Mouse (Mus musculus): ENCODE data around the gene Kctd11. TPM values are rescaled to one million over a fixed set of nuclear protein-coding genes. Genes with fewer than 3 reads are reported as not detected.
A peak's percentile ranks its signal among the peaks of the same experiment; 100 is the strongest.

Gene Kctd11
- polyA plus RNA-seq, 1 experiment, result 19.1 TPM

- peak within 1 kb of the TSS; percentile 88 for H3K4me3 ChIP-seq (replicated peaks; ENCODE audit: extremely low read depth, low read depth, low read length)
- WGBS, result 1% methylated on average over 61 of the region's 61 CpGs
- TF ChIP-seq POLR2A (IDR thresholded peaks at IDR 0.05; ENCODE audit: borderline replicate concordance, extremely low read depth, low read depth, low read length), result peak; percentile 50; the same call in 1 of the 2 replicates
- no peak for TF ChIP-seq CTCF (IDR thresholded peaks at IDR 0.05; ENCODE audit: insufficient read depth, low read length)
- peak; percentile 92 for DNase-seq
- H3K4me1 ChIP-seq (ENCODE audit: control insufficient read depth, insufficient read depth, low read length), result peaks cover 18% of the 10 kb centered on the region
Measured at GRCm38 (mm10) chr11:69913554-69914371, 32.6 kb upstream of the Kctd11 start, which contains the start of gene Gps2. Gene Gps2, plus strand, starts transcription at chr11:69913888.

GRCm38 (mm10) chr11:69912716-69913530 is 31.7 kb upstream of the Kctd11 start:
- Histone ChIP-seq H3K4me3 (replicated peaks; ENCODE audit: extremely low read depth, low read depth, low read length) (peak overlapping the region; percentile 76), H3K4me1 (ENCODE audit: control insufficient read depth, insufficient read depth, low read length) (peaks cover 18% of the 10 kb centered on the region)
- DNase-seq, result peak; percentile 63
- peak; percentile 31; the same call in 1 of the 2 replicates for TF ChIP-seq POLR2A (IDR thresholded peaks at IDR 0.05; ENCODE audit: borderline replicate concordance, extremely low read depth, low read depth, low read length)
- TF ChIP-seq CTCF (IDR thresholded peaks at IDR 0.05; ENCODE audit: insufficient read depth, low read length), result no peak
- 52% methylated on average over 15 of the region's 15 CpGs for WGBS

- no peak overlapping the region for H3K4me3 ChIP-seq (replicated peaks; ENCODE audit: extremely low read depth, low read depth, low read length)
- H3K4me1 ChIP-seq (ENCODE audit: control insufficient read depth, insufficient read depth, low read length), result peaks cover 18% of the 10 kb centered on the region
- TF ChIP-seq CTCF (IDR thresholded peaks at IDR 0.05; ENCODE audit: insufficient read depth, low read length) (no peak), POLR2A (IDR thresholded peaks at IDR 0.05; ENCODE audit: borderline replicate concordance, extremely low read depth, low read depth, low read length) (no peak)
- no peak for DNase-seq
- WGBS, result 83% methylated on average over 6 of the region's 6 CpGs
Measured at GRCm38 (mm10) chr11:69911701-69912100, 30.5 kb upstream of the Kctd11 start.

GRCm38 (mm10) chr11:69910781-69911560 is 29.8 kb upstream of the Kctd11 start:
- TF ChIP-seq POLR2A (IDR thresholded peaks at IDR 0.05; ENCODE audit: borderline replicate concordance, extremely low read depth, low read depth, low read length) (no peak), CTCF (IDR thresholded peaks at IDR 0.05; ENCODE audit: insufficient read depth, low read length) (no peak)
- no peak for DNase-seq
- no peak overlapping the region for H3K4me3 ChIP-seq (replicated peaks; ENCODE audit: extremely low read depth, low read depth, low read length)
- H3K4me1 ChIP-seq (ENCODE audit: control insufficient read depth, insufficient read depth, low read length), result peaks cover 18% of the 10 kb centered on the region
- WGBS, result 94% methylated on average over 17 of the region's 17 CpGs

GRCm38 (mm10) chr11:69910177-69910576 is 29.0 kb upstream of the Kctd11 start:
- WGBS, result 94% methylated on average over 8 of the region's 8 CpGs
- Histone ChIP-seq H3K4me1 (ENCODE audit: control insufficient read depth, insufficient read depth, low read length) (peaks cover 14% of the 10 kb centered on the region), H3K4me3 (replicated peaks; ENCODE audit: extremely low read depth, low read depth, low read length) (no peak overlapping the region)
- DNase-seq, result no peak
- no peak for TF ChIP-seq CTCF (IDR thresholded peaks at IDR 0.05; ENCODE audit: insufficient read depth, low read length)
- no peak for TF ChIP-seq POLR2A (IDR thresholded peaks at IDR 0.05; ENCODE audit: borderline replicate concordance, extremely low read depth, low read depth, low read length)

GRCm38 (mm10) chr11:69909174-69909573 is 28.0 kb upstream of the Kctd11 start:
- 91% methylated on average over 5 of the region's 5 CpGs for WGBS
- no peak for TF ChIP-seq POLR2A (IDR thresholded peaks at IDR 0.05; ENCODE audit: borderline replicate concordance, extremely low read depth, low read depth, low read length)
- no peak for TF ChIP-seq CTCF (IDR thresholded peaks at IDR 0.05; ENCODE audit: insufficient read depth, low read length)
- Histone ChIP-seq H3K4me1 (ENCODE audit: control insufficient read depth, insufficient read depth, low read length) (peaks cover 5% of the 10 kb centered on the region), H3K4me3 (replicated peaks; ENCODE audit: extremely low read depth, low read depth, low read length) (no peak overlapping the region)
- no peak for DNase-seq

GRCm38 (mm10) chr11:69908645-69909044 is 27.4 kb upstream of the Kctd11 start:
- Histone ChIP-seq H3K4me3 (replicated peaks; ENCODE audit: extremely low read depth, low read depth, low read length) (no peak overlapping the region), H3K4me1 (ENCODE audit: control insufficient read depth, insufficient read depth, low read length) (peaks cover 5% of the 10 kb centered on the region)
- 92% methylated on average over 11 of the region's 11 CpGs for WGBS
- TF ChIP-seq CTCF (IDR thresholded peaks at IDR 0.05; ENCODE audit: insufficient read depth, low read length) (no peak), POLR2A (IDR thresholded peaks at IDR 0.05; ENCODE audit: borderline replicate concordance, extremely low read depth, low read depth, low read length) (no peak)
- no peak for DNase-seq

- TF ChIP-seq POLR2A (IDR thresholded peaks at IDR 0.05; ENCODE audit: borderline replicate concordance, extremely low read depth, low read depth, low read length) (no peak), CTCF (IDR thresholded peaks at IDR 0.05; ENCODE audit: insufficient read depth, low read length) (no peak)
- WGBS, result 93% methylated on average over 9 of the region's 9 CpGs
- DNase-seq, result no peak
- H3K4me3 ChIP-seq (replicated peaks; ENCODE audit: extremely low read depth, low read depth, low read length), result no peak overlapping the region
- peaks cover 3% of the 10 kb centered on the region; the same call in 1 of the 2 replicates for H3K4me1 ChIP-seq (ENCODE audit: control insufficient read depth, insufficient read depth, low read length)
Measured at GRCm38 (mm10) chr11:69904311-69904710, 23.1 kb upstream of the Kctd11 start.

GRCm38 (mm10) chr11:69902972-69903371 is 21.8 kb upstream of the Kctd11 start:
- no peak overlapping the region for H3K4me3 ChIP-seq (replicated peaks; ENCODE audit: extremely low read depth, low read depth, low read length)
- DNase-seq, result no peak

More at GRCm38 (mm10) chr11:69902972-69903371, 21.8 kb upstream of the Kctd11 start:
- TF ChIP-seq POLR2A (IDR thresholded peaks at IDR 0.05; ENCODE audit: borderline replicate concordance, extremely low read depth, low read depth, low read length) (no peak), CTCF (IDR thresholded peaks at IDR 0.05; ENCODE audit: insufficient read depth, low read length) (no peak)
- 84% methylated on average over 13 of the region's 13 CpGs for WGBS
- H3K4me1 ChIP-seq (ENCODE audit: control insufficient read depth, insufficient read depth, low read length), result peaks cover 3% of the 10 kb centered on the region; the same call in 1 of the 2 replicates
